Mouse (Mus musculus): ENCODE measurements around the gene Oprm1. TPM values are rescaled to one million over a fixed set of nuclear protein-coding genes. Genes with fewer than 3 reads are reported as not detected.

Oprm1 gene
- polyA plus RNA-seq, 1 experiment from 2014 or later = 1.00 TPM

- H3K4me1 ChIP-seq (ENCODE audit: control insufficient read depth, insufficient read depth, low read length) = no peaks in the 10 kb centered on the region
- H3K9ac ChIP-seq (replicated peaks; ENCODE audit: low read depth, low read length) = no peak overlapping the region
- no peaks in the 10 kb centered on the region for H3K9me3 ChIP-seq (ENCODE audit: control insufficient read depth, low read depth, low read length)
- 26% methylated on average over 1 of the region's 1 CpGs for WGBS
- H3K4me3 ChIP-seq (ENCODE audit: low read depth, low read length) = no peak overlapping the region
- H3K4me2 ChIP-seq (replicated peaks; ENCODE audit: low read depth, low read length) = no peak overlapping the region
- ATAC-seq (ENCODE audit: insufficient number of reproducible peaks, insufficient read depth, low FRiP score, low read depth) = no peak
- no peaks in the 10 kb centered on the region for H3K27me3 ChIP-seq (ENCODE audit: control insufficient read depth, insufficient read depth, low read length)
- H3K36me3 ChIP-seq (ENCODE audit: control insufficient read depth, insufficient read depth, low read length) = no peaks in the 10 kb centered on the region
- H3K27ac ChIP-seq (ENCODE audit: low read length) = no peak overlapping the region
Measured at GRCm38 (mm10) chr10:7015199-7015598, 256.9 kb downstream of the Oprm1 start.

GRCm38 (mm10) chr10:7019781-7020386, 261.6 kb downstream of the Oprm1 start:
- no peaks in the 10 kb centered on the region for H3K36me3 ChIP-seq (ENCODE audit: control insufficient read depth, insufficient read depth, low read length)
- no peak overlapping the region for H3K9ac ChIP-seq (replicated peaks; ENCODE audit: low read depth, low read length)
- no peaks in the 10 kb centered on the region for H3K4me1 ChIP-seq (ENCODE audit: control insufficient read depth, insufficient read depth, low read length)
- 38% methylated on average over 7 of the region's 7 CpGs for WGBS
- H3K27ac ChIP-seq (ENCODE audit: low read length) = peak overlapping the region; percentile 56; the same call in 1 of the 2 replicates
- no peak overlapping the region for H3K4me3 ChIP-seq (ENCODE audit: low read depth, low read length)
- H3K4me2 ChIP-seq (replicated peaks; ENCODE audit: low read depth, low read length) = no peak overlapping the region
- ATAC-seq (ENCODE audit: insufficient number of reproducible peaks, insufficient read depth, low FRiP score, low read depth) = peak; percentile 65; the same call in 1 of the 2 replicates
- no peaks in the 10 kb centered on the region for H3K27me3 ChIP-seq (ENCODE audit: control insufficient read depth, insufficient read depth, low read length)
- H3K9me3 ChIP-seq (ENCODE audit: control insufficient read depth, low read depth, low read length) = no peaks in the 10 kb centered on the region

- Histone ChIP-seq H3K36me3 (ENCODE audit: control insufficient read depth, insufficient read depth, low read length) (no peaks in the 10 kb centered on the region), H3K4me3 (ENCODE audit: low read depth, low read length) (no peak overlapping the region), H3K9me3 (ENCODE audit: control insufficient read depth, low read depth, low read length) (no peaks in the 10 kb centered on the region), H3K4me1 (ENCODE audit: control insufficient read depth, insufficient read depth, low read length) (no peaks in the 10 kb centered on the region), H3K27ac (ENCODE audit: low read length) (peak overlapping the region; percentile 56; the same call in 1 of the 2 replicates), H3K27me3 (ENCODE audit: control insufficient read depth, insufficient read depth, low read length) (no peaks in the 10 kb centered on the region), H3K4me2 (replicated peaks; ENCODE audit: low read depth, low read length) (no peak overlapping the region), H3K9ac (replicated peaks; ENCODE audit: low read depth, low read length) (no peak overlapping the region)
- ATAC-seq (ENCODE audit: insufficient number of reproducible peaks, insufficient read depth, low FRiP score, low read depth) = no peak
- 60% methylated on average over 9 of the region's 9 CpGs for WGBS
Measured at GRCm38 (mm10) chr10:7020551-7020950, 262.2 kb downstream of the Oprm1 start.

GRCm38 (mm10) chr10:7025028-7025427, 266.7 kb downstream of the Oprm1 start:
- 63% methylated on average over 1 of the region's 1 CpGs for WGBS
- no peaks in the 10 kb centered on the region for H3K4me1 ChIP-seq (ENCODE audit: control insufficient read depth, insufficient read depth, low read length)

GRCm38 (mm10) chr10:7033459-7033858, 275.2 kb downstream of the Oprm1 start:
- Histone ChIP-seq H3K9me3 (ENCODE audit: control insufficient read depth, low read depth, low read length) (no peaks in the 10 kb centered on the region), H3K4me3 (ENCODE audit: low read depth, low read length) (no peak overlapping the region), H3K27ac (ENCODE audit: low read length) (no peak overlapping the region), H3K4me2 (replicated peaks; ENCODE audit: low read depth, low read length) (no peak overlapping the region), H3K4me1 (ENCODE audit: control insufficient read depth, insufficient read depth, low read length) (no peaks in the 10 kb centered on the region), H3K9ac (replicated peaks; ENCODE audit: low read depth, low read length) (no peak overlapping the region), H3K27me3 (ENCODE audit: control insufficient read depth, insufficient read depth, low read length) (no peaks in the 10 kb centered on the region), H3K36me3 (ENCODE audit: control insufficient read depth, insufficient read depth, low read length) (no peaks in the 10 kb centered on the region)
- 89% methylated on average over 2 of the region's 2 CpGs for WGBS
- no peak for ATAC-seq (ENCODE audit: insufficient number of reproducible peaks, insufficient read depth, low FRiP score, low read depth)

More at GRCm38 (mm10) chr10:7025028-7025427, 266.7 kb downstream of the Oprm1 start:
- Histone ChIP-seq H3K4me3 (ENCODE audit: low read depth, low read length) (no peak overlapping the region), H3K27me3 (ENCODE audit: control insufficient read depth, insufficient read depth, low read length) (no peaks in the 10 kb centered on the region), H3K4me2 (replicated peaks; ENCODE audit: low read depth, low read length) (no peak overlapping the region), H3K9ac (replicated peaks; ENCODE audit: low read depth, low read length) (no peak overlapping the region), H3K36me3 (ENCODE audit: control insufficient read depth, insufficient read depth, low read length) (no peaks in the 10 kb centered on the region), H3K9me3 (ENCODE audit: control insufficient read depth, low read depth, low read length) (no peaks in the 10 kb centered on the region), H3K27ac (ENCODE audit: low read length) (no peak overlapping the region)
- ATAC-seq (ENCODE audit: insufficient number of reproducible peaks, insufficient read depth, low FRiP score, low read depth) = no peak

GRCm38 (mm10) chr10:7035547-7035946, 277.2 kb downstream of the Oprm1 start:
- H3K4me3 ChIP-seq (ENCODE audit: low read depth, low read length) = no peak overlapping the region
- no peak for ATAC-seq (ENCODE audit: insufficient number of reproducible peaks, insufficient read depth, low FRiP score, low read depth)
- no peak overlapping the region for H3K27ac ChIP-seq (ENCODE audit: low read length)
- peaks cover 2% of the 10 kb centered on the region; the same call in 1 of the 2 replicates for H3K4me1 ChIP-seq (ENCODE audit: control insufficient read depth, insufficient read depth, low read length)
- no peak overlapping the region for H3K4me2 ChIP-seq (replicated peaks; ENCODE audit: low read depth, low read length)
- no peaks in the 10 kb centered on the region for H3K9me3 ChIP-seq (ENCODE audit: control insufficient read depth, low read depth, low read length)
- no peaks in the 10 kb centered on the region for H3K27me3 ChIP-seq (ENCODE audit: control insufficient read depth, insufficient read depth, low read length)
- H3K9ac ChIP-seq (replicated peaks; ENCODE audit: low read depth, low read length) = no peak overlapping the region
- WGBS = 75% methylated on average over 12 of the region's 12 CpGs
- H3K36me3 ChIP-seq (ENCODE audit: control insufficient read depth, insufficient read depth, low read length) = no peaks in the 10 kb centered on the region

GRCm38 (mm10) chr10:7037194-7037593, 278.9 kb downstream of the Oprm1 start:
- H3K27me3 ChIP-seq (ENCODE audit: control insufficient read depth, insufficient read depth, low read length) = no peaks in the 10 kb centered on the region
- no peak overlapping the region for H3K4me3 ChIP-seq (ENCODE audit: low read depth, low read length)
- no peaks in the 10 kb centered on the region for H3K36me3 ChIP-seq (ENCODE audit: control insufficient read depth, insufficient read depth, low read length)
- no peak overlapping the region for H3K9ac ChIP-seq (replicated peaks; ENCODE audit: low read depth, low read length)
- no peak overlapping the region for H3K27ac ChIP-seq (ENCODE audit: low read length)
- no peak overlapping the region for H3K4me2 ChIP-seq (replicated peaks; ENCODE audit: low read depth, low read length)
- ATAC-seq (ENCODE audit: insufficient number of reproducible peaks, insufficient read depth, low FRiP score, low read depth) = no peak
- H3K9me3 ChIP-seq (ENCODE audit: control insufficient read depth, low read depth, low read length) = no peaks in the 10 kb centered on the region
- WGBS = 92% methylated on average over 5 of the region's 5 CpGs
- H3K4me1 ChIP-seq (ENCODE audit: control insufficient read depth, insufficient read depth, low read length) = peaks cover 4% of the 10 kb centered on the region; the same call in 1 of the 2 replicates

GRCm38 (mm10) chr10:7041032-7041431, 282.7 kb downstream of the Oprm1 start:
- Histone ChIP-seq H3K4me1 (ENCODE audit: control insufficient read depth, insufficient read depth, low read length) (peaks cover 4% of the 10 kb centered on the region; the same call in 1 of the 2 replicates), H3K9ac (replicated peaks; ENCODE audit: low read depth, low read length) (no peak overlapping the region), H3K4me2 (replicated peaks; ENCODE audit: low read depth, low read length) (no peak overlapping the region), H3K36me3 (ENCODE audit: control insufficient read depth, insufficient read depth, low read length) (no peaks in the 10 kb centered on the region), H3K4me3 (ENCODE audit: low read depth, low read length) (no peak overlapping the region), H3K27ac (ENCODE audit: low read length) (no peak overlapping the region), H3K27me3 (ENCODE audit: control insufficient read depth, insufficient read depth, low read length) (no peaks in the 10 kb centered on the region), H3K9me3 (ENCODE audit: control insufficient read depth, low read depth, low read length) (no peaks in the 10 kb centered on the region)
- ATAC-seq (ENCODE audit: insufficient number of reproducible peaks, insufficient read depth, low FRiP score, low read depth) = no peak

- no peak overlapping the region for H3K27ac ChIP-seq (ENCODE audit: low read length)
- H3K9me3 ChIP-seq (ENCODE audit: control insufficient read depth, low read depth, low read length) = no peaks in the 10 kb centered on the region
- no peak for ATAC-seq (ENCODE audit: insufficient number of reproducible peaks, insufficient read depth, low FRiP score, low read depth)
- H3K27me3 ChIP-seq (ENCODE audit: control insufficient read depth, insufficient read depth, low read length) = no peaks in the 10 kb centered on the region
- no peak overlapping the region for H3K9ac ChIP-seq (replicated peaks; ENCODE audit: low read depth, low read length)
- H3K4me1 ChIP-seq (ENCODE audit: control insufficient read depth, insufficient read depth, low read length) = peaks cover 12% of the 10 kb centered on the region; the same call in 1 of the 2 replicates
- 67% methylated on average over 5 of the region's 5 CpGs for WGBS
- H3K4me3 ChIP-seq (ENCODE audit: low read depth, low read length) = no peak overlapping the region
- no peak overlapping the region for H3K4me2 ChIP-seq (replicated peaks; ENCODE audit: low read depth, low read length)
- no peaks in the 10 kb centered on the region for H3K36me3 ChIP-seq (ENCODE audit: control insufficient read depth, insufficient read depth, low read length)
Measured at GRCm38 (mm10) chr10:7043896-7044295, 285.6 kb downstream of the Oprm1 start.

All from stomach, embryonic 14.5 days (tissue).